Mouse (Mus musculus): ENCODE results near the gene Irak3. TPM values are rescaled to one million over a fixed set of nuclear protein-coding genes. Genes with fewer than 3 reads are reported as not detected.

Gene Irak3
- total and polyA plus RNA-seq, 3 experiments: 0.01 to 0.16 TPM; not detected in 1

DNA sequence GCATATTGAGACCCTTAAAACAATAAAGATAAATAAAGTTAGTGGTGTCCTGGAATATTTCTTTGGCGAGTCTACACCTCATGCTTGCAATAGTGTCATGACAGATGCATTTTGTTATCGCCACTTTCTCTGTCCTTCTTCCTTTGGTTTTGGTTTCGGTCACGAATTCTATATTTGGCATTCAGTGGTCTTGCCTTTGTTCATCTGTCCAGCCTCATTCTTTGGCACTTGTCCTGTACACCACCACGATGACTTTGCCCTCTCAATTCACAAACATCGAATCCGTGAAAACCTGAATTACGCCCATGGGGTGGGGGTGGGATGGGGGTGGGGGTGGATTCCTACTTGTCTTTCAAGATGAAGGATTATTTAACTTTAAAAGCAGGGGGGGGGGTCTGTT lies 6.1 kb upstream of the Irak3 start:
- DNase-seq (ENCODE audit: low spot score) (no peak), ATAC-seq (ENCODE audit: extremely low read depth, insufficient number of reproducible peaks, low FRiP score, poor library complexity, severe bottlenecking) (no peak)
- Histone ChIP-seq H3K4me3 (ENCODE audit: low read depth, low read length) (no peak overlapping the region), H3K4me1 (ENCODE audit: insufficient read depth, low read depth, low read length) (peaks cover 27% of the 10 kb centered on the region), H3K36me3 (replicated peaks) (peaks cover 22% of the 10 kb centered on the region), H3K27me3 (ENCODE audit: insufficient read depth, low read length) (peaks cover 7% of the 10 kb centered on the region), H3K9me3 (replicated peaks) (peaks cover 4% of the 10 kb centered on the region)
- no peak for TF ChIP-seq TAL1 (conservative IDR thresholded peaks at IDR 0.05; ENCODE audit: low read depth, low read length)
- no peak for TF ChIP-seq GATA2 (IDR thresholded peaks at IDR 0.05; ENCODE audit: borderline replicate concordance, low read depth, low read length)
- no peak for TF ChIP-seq CTCF (IDR thresholded peaks at IDR 0.05; ENCODE audit: low read depth, low read length)
- no peak for TF ChIP-seq GATA1 (IDR thresholded peaks at IDR 0.05; ENCODE audit: borderline replicate concordance, low read length)
- TF ChIP-seq POLR2AphosphoS5 (IDR thresholded peaks at IDR 0.05; ENCODE audit: insufficient replicate concordance, low read depth, low read length): no peak

DNA sequence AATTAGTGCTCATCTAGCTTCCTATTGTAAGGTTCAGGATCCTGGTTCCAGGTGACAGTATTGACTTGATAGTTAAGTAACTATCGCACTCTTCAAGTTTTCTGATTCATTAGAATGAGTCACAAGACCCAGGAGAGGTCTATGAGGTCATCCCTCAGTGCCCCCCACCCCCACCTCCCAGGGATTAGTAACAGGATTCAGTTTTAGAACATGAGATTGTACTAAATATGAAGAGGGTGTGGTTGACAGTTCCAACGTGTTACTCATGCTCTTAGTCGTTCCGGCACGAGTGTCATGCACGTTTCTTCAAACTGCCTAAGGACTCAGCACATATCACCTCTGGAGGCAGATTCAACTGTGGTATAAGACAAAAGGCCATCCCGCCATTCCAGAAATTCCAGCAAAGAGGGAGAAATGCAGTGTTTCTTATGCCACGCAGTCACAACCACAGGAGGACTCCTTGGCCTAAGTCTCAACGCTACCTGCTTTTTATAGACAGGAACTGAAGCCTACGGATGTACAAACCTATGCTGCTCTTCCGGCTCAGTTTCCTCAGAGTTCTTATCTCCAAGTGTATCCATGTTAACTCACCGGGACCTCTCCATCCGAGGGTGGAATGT lies 2.8 kb upstream of the Irak3 start:
- no peak for DNase-seq (ENCODE audit: low spot score)
- H3K4me3 ChIP-seq (ENCODE audit: low read depth, low read length): no peak overlapping the region
- ATAC-seq (ENCODE audit: extremely low read depth, insufficient number of reproducible peaks, low FRiP score, poor library complexity, severe bottlenecking): no peak
- TF ChIP-seq CTCF (IDR thresholded peaks at IDR 0.05; ENCODE audit: low read depth, low read length): no peak
- no peak for TF ChIP-seq GATA2 (IDR thresholded peaks at IDR 0.05; ENCODE audit: borderline replicate concordance, low read depth, low read length)
- TF ChIP-seq GATA1 (IDR thresholded peaks at IDR 0.05; ENCODE audit: borderline replicate concordance, low read length): no peak
- no peak for TF ChIP-seq POLR2AphosphoS5 (IDR thresholded peaks at IDR 0.05; ENCODE audit: insufficient replicate concordance, low read depth, low read length)
- TF ChIP-seq TAL1 (conservative IDR thresholded peaks at IDR 0.05; ENCODE audit: low read depth, low read length): no peak
- H3K9me3 ChIP-seq (replicated peaks): peaks cover 7% of the 10 kb centered on the region
- H3K27me3 ChIP-seq (ENCODE audit: insufficient read depth, low read length): peaks cover 14% of the 10 kb centered on the region
- H3K4me1 ChIP-seq (ENCODE audit: insufficient read depth, low read depth, low read length): peaks cover 33% of the 10 kb centered on the region
- H3K36me3 ChIP-seq (replicated peaks): no peaks in the 10 kb centered on the region

DNA sequence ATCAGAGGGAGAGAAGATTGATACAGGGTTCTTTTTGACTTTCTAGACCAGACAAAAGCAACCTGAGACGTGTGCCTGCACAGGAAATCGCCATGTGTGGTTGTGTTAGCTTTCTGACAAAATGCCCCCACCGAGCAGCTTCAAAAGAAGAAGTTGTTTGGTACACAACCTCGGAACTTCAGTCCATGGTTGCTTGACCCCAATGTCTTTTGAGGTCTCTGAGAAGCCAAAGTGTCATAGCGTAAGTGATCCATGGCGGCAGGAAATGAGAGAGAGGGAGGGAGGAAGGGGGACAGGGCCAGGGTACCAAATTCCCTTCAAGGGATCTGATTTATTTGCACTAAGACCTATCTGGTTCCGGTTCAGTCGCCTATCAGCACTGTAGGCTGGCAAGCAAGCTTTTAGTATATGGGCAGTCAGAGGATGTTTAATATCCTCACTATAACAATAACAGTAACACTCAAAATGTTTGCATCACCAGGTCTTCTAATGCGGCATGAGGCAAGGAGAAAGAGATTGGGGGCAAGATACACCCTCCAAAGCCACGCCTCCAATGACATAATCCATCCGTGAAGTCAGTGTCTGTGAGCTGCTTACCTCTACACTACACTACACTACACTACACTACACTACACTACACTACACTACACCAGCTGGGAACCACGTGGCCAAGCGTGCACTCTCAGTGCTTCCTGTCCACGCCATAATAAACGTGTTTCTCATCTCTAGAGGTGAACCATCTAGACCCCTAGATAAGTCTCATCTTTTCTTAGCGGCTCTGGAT lies 729 bp upstream of the Irak3 start:
- TF ChIP-seq GATA1 (IDR thresholded peaks at IDR 0.05; ENCODE audit: borderline replicate concordance, low read length) (no peak), CTCF (IDR thresholded peaks at IDR 0.05; ENCODE audit: low read depth, low read length) (no peak), POLR2AphosphoS5 (IDR thresholded peaks at IDR 0.05; ENCODE audit: insufficient replicate concordance, low read depth, low read length) (no peak), GATA2 (IDR thresholded peaks at IDR 0.05; ENCODE audit: borderline replicate concordance, low read depth, low read length) (no peak), TAL1 (conservative IDR thresholded peaks at IDR 0.05; ENCODE audit: low read depth, low read length) (no peak)
- ATAC-seq (ENCODE audit: extremely low read depth, insufficient number of reproducible peaks, low FRiP score, poor library complexity, severe bottlenecking) (no peak), DNase-seq (ENCODE audit: low spot score) (no peak)
- H3K36me3 ChIP-seq (replicated peaks): no peaks in the 10 kb centered on the region
- peaks cover 28% of the 10 kb centered on the region for H3K4me1 ChIP-seq (ENCODE audit: insufficient read depth, low read depth, low read length)
- no peak overlapping the region for H3K4me3 ChIP-seq (ENCODE audit: low read depth, low read length)
- H3K27me3 ChIP-seq (ENCODE audit: insufficient read depth, low read length): peaks cover 14% of the 10 kb centered on the region
- H3K9me3 ChIP-seq (replicated peaks): peaks cover 7% of the 10 kb centered on the region

DNA sequence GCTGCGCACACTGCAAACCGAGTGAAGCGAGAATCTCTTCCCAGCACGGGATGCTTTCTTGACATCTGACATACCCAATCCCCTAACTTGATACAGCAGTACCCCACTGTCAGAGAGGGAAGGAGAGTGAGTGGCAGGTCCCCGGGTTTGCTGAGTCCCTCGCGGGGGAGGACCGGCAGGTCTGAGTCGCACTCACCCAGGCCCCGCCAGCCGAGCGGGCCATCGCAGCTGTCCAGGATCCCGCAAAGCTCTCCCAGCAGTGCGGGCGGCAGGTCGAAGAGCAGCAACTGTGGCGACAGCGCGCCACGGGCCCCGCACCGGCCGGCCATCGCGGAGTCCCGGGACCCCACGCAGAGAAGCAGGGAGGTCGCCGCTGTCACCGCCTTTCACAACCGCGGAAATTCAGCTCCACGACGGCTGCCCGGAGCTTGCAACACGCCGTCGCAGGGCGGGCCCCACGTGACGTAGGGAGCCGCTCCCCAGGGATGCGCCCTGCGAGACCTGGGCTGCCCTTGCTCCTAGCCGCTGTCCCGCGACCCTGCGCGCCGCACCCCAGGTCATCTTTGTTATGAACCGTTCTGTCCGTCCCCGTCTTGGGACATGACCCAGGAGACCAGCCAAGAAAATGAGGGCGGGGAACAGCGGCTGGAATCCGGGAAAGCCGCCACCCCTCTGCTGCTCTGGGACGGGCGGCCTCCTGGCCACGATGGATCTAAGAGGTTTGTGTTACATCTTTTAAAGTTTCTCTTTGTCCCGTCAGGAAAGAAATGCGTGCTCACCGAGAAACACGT lies 604 bp downstream of the Irak3 start, which contains the start of gene Tmbim4:
TSS of gene Tmbim4 (plus strand) at position 460 of the 791 bp plus-strand sequence.
- H3K4me3 ChIP-seq (ENCODE audit: low read depth, low read length): peak within 1 kb of the TSS; percentile 23; the same call in 1 of the 2 replicates
- H3K9me3 ChIP-seq (replicated peaks): peaks cover 7% of the 10 kb centered on the region
- H3K36me3 ChIP-seq (replicated peaks): no peaks in the 10 kb centered on the region
- TF ChIP-seq CTCF (IDR thresholded peaks at IDR 0.05; ENCODE audit: low read depth, low read length) (no peak), GATA1 (IDR thresholded peaks at IDR 0.05; ENCODE audit: borderline replicate concordance, low read length) (no peak), POLR2AphosphoS5 (IDR thresholded peaks at IDR 0.05; ENCODE audit: insufficient replicate concordance, low read depth, low read length) (no peak)
- peaks cover 14% of the 10 kb centered on the region for H3K27me3 ChIP-seq (ENCODE audit: insufficient read depth, low read length)
- H3K4me1 ChIP-seq (ENCODE audit: insufficient read depth, low read depth, low read length): peaks cover 25% of the 10 kb centered on the region
- ATAC-seq (ENCODE audit: extremely low read depth, insufficient number of reproducible peaks, low FRiP score, poor library complexity, severe bottlenecking) (no peak), DNase-seq (ENCODE audit: low spot score) (no peak)

DNA sequence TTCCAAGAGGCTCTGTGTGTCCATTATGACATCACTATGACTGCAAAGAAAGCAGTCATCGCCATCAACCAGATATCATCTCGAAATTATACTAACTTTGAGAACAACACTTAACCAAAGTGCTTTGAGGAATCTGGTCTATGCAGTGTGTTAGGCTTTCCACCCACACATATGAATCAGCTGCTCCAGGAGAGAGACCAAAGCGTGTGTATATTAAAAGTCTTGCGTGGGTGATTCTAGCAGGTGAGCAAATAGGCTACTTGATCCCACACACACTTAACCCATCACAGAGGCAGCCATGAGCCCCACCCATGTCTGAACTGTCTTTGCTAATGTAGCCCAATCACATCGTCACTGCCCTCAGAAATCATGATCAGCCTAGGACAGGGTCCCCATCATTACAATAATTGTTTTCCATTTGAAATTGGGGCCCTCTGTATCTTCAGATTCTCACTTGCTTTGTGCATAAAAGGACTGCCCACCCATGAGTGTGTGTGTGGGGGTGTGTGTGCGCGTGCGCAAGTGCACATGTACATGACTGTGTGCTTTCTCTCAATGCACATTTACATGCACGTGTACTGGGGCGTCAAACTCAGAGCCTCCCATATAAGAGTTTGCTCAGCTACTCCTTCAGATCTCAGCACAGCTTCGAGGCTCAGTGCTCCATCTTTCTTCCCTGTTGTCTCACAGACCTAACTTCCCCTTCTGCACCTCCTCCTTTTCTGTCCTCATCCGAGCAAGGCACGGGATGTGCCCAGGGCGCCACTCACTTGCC lies 4.7 kb downstream of the Irak3 start:
- no peak for ATAC-seq (ENCODE audit: extremely low read depth, insufficient number of reproducible peaks, low FRiP score, poor library complexity, severe bottlenecking)

More for the DNA sequence above, 4.7 kb downstream of the Irak3 start:
- no peak for TF ChIP-seq GATA1 (IDR thresholded peaks at IDR 0.05; ENCODE audit: borderline replicate concordance, low read length)
- no peak for TF ChIP-seq TAL1 (conservative IDR thresholded peaks at IDR 0.05; ENCODE audit: low read depth, low read length)
- no peak for TF ChIP-seq GATA2 (IDR thresholded peaks at IDR 0.05; ENCODE audit: borderline replicate concordance, low read depth, low read length)
- no peak for TF ChIP-seq CTCF (IDR thresholded peaks at IDR 0.05; ENCODE audit: low read depth, low read length)
- TF ChIP-seq POLR2AphosphoS5 (IDR thresholded peaks at IDR 0.05; ENCODE audit: insufficient replicate concordance, low read depth, low read length): no peak
- Histone ChIP-seq H3K4me1 (ENCODE audit: insufficient read depth, low read depth, low read length) (peaks cover 25% of the 10 kb centered on the region), H3K9me3 (replicated peaks) (peaks cover 7% of the 10 kb centered on the region), H3K4me3 (ENCODE audit: low read depth, low read length) (no peak overlapping the region), H3K36me3 (replicated peaks) (no peaks in the 10 kb centered on the region), H3K27me3 (ENCODE audit: insufficient read depth, low read length) (peaks cover 8% of the 10 kb centered on the region; the same call in 1 of the 2 replicates)
- DNase-seq (ENCODE audit: low spot score): no peak
